Mouse (Mus musculus) heart, postnatal 10 days (tissue): ENCODE data around the gene Cfap54. TPM values are rescaled to one million over a fixed set of nuclear protein-coding genes. Genes with fewer than 3 reads are reported as not detected.
A peak's percentile ranks its signal among the peaks of the same experiment; 100 is the strongest.

ENCODE experiments used
- DNase-seq, 2 experiments: peaks; one replicate each; pipeline ENCODE4 v3.0.0; 2021
- intact Hi-C: fragments of 180-260 bp; cut with DNase I; formaldehyde crosslinking; loops from one replicate; pipeline ENCODE4 v1.15.1; 2025
- total RNA-seq, 2 experiments: library from RNA; stranded (reverse); gene quantifications; 2 replicates each; pipeline ENCODE4 v1.2.3; 2021

Gene Cfap54
- total RNA-seq, 2 experiments from 2014 or later = 1.3 to 1.4 TPM

DNA sequence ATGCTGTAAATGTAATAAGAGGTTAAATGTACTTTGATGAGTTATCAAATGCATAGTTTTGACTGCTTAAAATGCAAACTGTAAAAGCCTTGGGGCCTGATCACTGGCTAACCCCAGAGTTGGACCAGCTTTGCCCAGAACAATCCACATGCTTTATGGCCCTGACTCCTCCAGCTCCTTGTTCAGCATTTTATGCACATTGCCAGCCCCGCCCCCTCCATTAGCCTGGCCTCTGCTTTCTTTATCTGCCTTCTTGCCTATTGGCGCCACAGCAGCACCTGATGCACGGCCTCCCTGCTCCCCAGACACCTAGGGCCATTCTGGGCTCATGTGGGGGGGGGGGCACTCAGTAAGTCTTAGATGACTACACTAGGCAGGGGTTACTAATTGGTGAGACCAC lies 17.8 kb downstream of the Cfap54 start:
- intact Hi-C loops = loop anchor here (10.0 kb wide), 2 partner anchors 221 to 411 kb away; no protein-coding TSS in a partner anchor
- DNase-seq = no peak

DNA sequence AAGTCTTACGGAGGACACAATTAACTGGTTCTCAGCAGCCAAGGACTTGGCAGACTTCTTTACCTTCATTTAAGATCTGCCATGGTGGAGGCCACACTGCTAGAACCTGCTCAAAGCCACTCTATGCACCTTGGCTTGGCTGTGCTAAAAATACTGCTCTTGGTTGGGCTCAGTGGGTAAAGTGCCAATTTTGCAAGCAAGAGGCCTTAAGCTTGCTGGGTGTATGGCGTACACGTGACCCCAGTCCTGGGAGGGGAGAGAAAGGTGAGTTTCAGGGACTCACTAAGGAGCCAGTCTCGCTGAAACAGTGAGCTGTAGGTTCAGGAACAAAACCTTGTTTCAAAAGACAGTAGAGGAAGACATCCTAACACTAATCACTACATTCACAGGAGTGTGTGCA lies 19.0 kb downstream of the Cfap54 start:
- intact Hi-C loops = loop anchor here (10.0 kb wide), 2 partner anchors 222 to 412 kb away; no protein-coding TSS in a partner anchor
- DNase-seq = peak; percentile 34 to 44

DNA sequence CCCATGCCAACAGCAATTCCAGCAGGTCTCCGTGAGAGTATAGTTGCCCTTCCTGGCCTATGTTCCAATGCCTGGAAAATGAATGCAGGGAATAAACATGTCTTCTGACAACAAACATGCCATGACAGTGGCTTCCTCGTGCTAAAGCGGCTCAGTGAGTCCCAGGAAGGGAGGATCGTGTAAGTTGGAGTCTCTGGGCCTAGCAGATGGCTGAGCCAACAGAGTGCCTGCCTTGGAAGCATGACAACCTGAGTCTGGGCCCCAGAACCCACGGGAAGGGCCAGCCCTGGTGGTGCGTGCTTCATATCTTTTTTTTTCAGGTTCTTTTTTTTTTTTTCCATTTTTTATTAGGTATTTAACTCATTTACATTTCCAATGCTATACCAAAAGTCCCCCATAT lies 27.6 kb downstream of the Cfap54 start:
- intact Hi-C loops = loop anchor here (10.0 kb wide), 1 partner anchor 371 kb away; no protein-coding TSS in a partner anchor
- no peak for DNase-seq

DNA sequence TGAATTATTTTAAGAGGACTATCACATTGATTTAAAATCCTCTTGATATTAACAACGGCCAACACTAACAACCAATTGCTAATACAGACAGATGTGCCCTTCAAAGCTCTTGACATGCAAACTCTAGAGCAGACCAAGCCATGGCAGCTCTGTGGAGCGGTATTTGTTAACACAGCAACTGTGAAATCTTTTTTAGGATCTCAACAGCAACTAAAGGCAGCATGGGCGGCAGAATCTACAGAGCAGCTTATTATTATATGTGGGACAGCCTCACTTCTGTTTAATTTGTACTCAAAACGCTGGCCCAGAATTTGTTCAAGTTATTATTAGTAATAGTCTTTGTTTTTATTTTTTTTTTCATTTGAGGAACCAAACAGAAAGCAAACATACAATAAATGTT lies 28.1 kb downstream of the Cfap54 start:
- no peak for DNase-seq
- intact Hi-C loops = loop anchor here (10.0 kb wide), 1 partner anchor 371 kb away; no protein-coding TSS in a partner anchor

DNA sequence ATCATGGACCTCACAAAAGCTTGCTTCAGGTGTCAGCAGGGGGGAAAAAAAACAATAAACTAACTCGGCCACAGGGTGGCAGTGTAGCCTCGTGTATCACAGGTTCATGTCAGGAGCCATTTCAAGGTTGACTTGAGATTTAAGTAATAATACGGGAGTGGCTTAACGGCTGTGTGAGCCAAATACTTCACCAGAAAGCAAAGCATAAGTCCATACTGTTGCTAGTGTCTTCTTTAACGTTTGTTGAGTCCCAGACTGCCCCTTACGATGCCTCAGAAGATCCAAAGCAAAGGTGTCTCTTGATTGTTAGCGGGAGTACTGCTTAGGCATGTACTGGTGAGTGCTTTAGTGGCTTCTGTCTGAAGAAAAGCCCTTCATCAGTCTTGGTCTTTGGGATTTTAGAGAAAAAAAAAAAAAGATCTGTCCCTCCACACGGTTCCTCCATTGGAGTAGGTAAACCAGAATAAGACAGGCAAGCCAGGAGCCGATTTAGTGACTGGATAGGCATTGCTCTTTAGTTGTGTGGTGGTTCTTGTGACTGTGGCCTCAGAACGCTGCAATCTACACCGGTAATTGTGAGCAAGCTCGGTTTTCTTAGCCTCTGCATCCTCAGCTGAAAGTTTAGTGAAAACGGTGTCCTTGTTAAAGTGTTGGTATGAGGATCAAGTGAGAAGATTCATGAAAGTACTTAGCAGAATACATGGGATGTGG lies 30.2 kb downstream of the Cfap54 start:
- peak; percentile 83 to 90 for DNase-seq
- intact Hi-C loops = loop anchor here (10.0 kb wide), 1 partner anchor 374 kb away; no protein-coding TSS in a partner anchor

DNA sequence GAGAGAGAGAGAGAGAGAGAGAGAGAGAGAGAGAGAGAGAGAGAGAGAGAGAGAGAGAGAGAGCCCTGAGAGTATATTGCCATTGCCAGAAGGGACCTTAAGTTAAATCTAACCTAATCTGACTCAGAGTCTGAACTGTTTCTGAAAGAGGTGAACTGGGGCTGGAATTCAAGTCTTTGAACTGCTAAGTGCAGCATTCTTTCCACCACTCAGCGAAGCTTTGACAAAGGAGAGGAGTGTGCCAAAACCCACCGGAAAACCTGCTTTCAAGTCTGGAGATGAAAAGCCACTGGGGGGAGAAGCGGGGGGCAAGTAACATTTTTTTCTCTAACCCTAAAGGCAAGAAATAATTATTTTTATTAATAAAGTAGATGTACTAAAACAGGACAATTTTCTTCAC lies 30.8 kb downstream of the Cfap54 start:
- DNase-seq = no peak
- intact Hi-C loops = loop anchor here (10.0 kb wide), 1 partner anchor 374 kb away; no protein-coding TSS in a partner anchor

DNA sequence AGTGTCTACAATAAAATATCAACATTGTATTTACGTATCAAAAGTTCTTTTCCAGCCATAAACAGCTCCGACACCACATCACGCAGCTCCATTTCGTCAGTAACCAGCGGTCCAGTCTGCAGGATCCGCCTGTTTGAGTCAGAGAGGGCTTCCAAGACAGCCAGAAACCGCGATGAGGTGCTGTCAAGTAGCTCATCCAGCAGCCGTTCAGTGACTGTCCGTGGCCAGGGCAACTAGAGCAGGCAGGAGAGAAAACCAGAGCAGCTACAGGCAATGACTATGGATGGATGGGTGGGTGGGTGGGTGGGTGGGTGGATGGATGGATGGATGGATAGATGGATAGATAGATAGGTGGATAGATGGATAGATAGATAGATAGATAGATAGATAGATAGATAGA lies 38.2 kb downstream of the Cfap54 start:
- no peak for DNase-seq
- intact Hi-C loops = loop anchor here (10.0 kb wide), 1 partner anchor 502 kb away; the partner anchor contains the start of genes Amdhd1 and Ccdc38

DNA sequence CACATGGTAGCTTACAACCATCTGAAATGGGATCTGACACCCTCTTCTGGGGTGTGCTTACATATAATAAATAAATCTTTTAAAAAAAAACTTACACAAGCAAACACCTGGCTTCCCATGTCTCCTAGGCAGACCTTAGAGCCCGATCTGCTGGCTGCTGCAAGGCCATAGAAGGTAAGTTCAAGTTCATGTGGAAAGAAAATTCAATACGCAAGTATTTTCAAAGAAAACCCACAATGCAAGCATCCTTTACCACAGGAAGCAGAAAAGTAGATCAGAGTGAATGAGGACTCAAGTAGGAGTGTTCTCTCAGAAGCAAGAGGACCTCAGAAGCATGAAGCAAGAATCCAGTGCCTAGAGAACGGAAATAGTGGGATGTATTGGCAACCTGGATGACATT lies 39.6 kb downstream of the Cfap54 start:
- intact Hi-C loops = loop anchor here (10.0 kb wide), 1 partner anchor 503 kb away; the partner anchor contains the start of genes Amdhd1 and Ccdc38
- DNase-seq = no peak

DNA sequence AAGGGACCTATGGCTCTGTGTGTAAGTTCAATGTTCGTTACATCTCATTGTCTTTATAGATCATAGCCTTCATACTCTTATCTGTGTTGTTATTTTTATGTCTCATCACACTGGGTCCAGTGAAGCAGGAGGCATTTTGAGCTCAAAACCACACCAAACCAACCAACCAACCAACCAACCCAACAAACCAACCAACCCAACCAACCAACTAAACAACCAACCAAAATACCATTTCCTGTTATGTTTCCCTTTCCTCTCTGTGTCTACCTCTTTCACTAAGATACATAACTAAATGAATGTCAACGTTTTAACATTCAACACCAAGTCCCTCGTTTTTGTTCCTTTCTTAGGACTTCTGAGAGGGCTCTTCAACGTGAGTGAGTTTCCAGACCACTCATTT lies 40.0 kb downstream of the Cfap54 start:
- intact Hi-C loops = loop anchor here (10.0 kb wide), 1 partner anchor 503 kb away; the partner anchor contains the start of genes Amdhd1 and Ccdc38
- DNase-seq = no peak

DNA sequence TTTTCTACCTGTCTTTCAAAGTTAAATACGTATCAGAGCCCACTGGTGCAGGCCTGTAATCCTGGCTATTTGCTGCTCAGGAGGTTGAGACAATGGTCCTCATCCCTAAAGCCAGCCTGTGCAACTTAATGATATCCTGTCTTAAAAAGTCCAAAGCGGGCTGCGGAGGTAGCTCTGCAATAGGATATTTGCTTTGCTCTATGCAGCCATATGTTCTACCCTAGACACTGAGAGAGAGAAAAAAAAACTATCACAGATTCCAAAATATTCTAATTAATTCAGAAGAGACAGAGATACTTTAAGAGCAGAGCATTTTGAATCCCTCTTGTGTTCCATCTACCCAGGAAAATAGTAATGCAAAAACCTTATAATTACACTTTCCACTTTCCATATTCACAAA lies 44.9 kb downstream of the Cfap54 start:
- intact Hi-C loops = no loop called here
- DNase-seq = no peak

DNA sequence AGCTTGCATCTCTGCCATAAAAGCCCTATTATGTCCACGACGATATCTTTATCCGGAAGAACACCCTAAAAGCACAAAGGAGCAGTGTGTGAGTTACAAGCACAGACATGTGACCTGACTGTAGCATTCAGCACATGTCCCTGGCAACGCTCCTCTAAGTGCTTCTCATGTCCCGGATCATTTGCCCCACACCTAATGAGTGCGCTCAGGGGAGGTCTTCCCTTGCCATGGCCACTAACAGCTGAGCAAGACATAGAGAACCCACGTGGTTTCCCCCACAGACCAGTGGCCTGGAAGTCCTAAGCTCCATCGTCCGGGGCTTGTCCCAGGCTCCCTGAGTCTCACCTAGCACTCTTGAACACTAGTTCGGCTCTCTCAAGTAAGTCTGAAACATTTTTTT lies 45.9 kb downstream of the Cfap54 start:
- DNase-seq = no peak

DNA sequence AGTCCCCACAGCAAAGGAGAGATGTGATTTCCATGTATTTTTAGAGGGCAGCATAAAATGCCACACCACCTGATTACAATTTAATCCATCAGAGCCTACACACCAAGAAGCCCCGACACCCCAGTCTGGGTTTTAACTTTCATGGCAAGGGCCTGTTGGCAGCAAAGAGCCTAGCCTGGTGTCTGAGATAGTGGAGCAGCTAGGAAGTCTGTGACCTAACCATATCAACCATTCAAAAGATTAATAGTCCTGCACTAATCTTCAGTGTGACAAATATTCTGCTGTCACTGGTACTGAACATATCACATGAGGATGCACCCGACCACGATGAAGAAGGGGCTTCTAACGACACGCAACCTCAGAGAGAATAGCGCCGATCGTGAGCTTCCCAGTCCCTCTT lies 58.1 kb downstream of the Cfap54 start:
- intact Hi-C loops = no loop called here
- no peak for DNase-seq

More for the DNA sequence above, 45.9 kb downstream of the Cfap54 start:
- intact Hi-C loops = no loop called here

DNA sequence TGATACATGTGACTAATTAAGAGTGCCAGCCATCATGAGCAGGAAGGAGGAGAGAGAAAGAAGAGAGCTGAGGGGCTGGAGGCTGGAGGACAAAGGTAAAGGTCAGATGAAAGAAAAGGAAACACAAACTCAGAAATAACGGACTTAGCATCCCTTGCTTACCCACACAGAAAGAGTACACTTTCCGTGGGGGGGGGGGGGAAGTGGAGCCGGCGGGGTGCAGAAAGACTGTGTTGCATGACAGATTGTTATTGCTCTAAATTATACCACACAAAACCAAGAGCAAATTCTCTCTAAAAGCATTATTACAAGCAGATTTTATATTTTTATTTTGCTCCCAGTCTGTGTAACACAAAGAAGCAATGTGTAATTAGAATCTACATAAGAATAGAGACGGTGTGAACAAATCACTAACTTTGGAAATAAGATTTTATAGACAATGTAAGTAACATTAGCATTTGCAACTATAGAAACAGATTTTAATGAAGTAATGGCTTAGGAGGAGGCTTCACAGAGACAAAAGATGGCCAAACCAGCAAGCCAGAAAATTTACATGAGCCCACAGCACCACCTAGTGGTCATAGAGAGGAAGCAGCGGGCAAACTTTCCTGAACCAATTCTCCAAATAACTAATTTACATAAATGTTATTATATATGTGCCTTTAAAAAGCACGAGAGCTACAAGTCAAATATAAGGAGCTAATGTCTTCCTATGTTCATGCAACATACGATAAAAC lies 67.2 kb downstream of the Cfap54 start:
- intact Hi-C loops = loop anchor here (1.0 to 10.0 kb wide), 4 partner anchors 292 to 1743 kb away; partner anchors contain the start of gene Nedd1
- peak; percentile 53 to 76 for DNase-seq

DNA sequence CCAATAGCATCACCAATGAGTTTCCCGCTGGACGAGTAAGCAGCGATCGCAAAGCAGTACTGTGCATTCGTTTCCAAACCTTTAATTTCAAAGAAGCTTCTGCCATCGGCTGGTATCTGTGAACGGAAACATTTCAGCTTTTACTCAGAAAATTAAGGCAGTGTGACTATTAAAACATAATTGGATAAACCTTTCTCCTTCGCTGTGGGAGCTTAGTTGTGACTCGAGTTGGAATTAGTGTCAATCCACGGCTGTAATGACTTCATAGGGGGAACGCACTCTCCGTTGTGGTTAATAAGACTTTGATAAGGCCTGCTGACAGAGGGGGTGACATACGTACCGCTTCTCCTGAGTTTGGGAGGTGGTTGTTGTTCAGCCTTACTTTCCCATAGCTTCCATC lies 70.3 kb downstream of the Cfap54 start:
- no peak for DNase-seq
- intact Hi-C loops = loop anchor here (5.0 to 10.0 kb wide), 2 partner anchors 289 to 1466 kb away; partner anchors contain the start of gene Nedd1

DNA sequence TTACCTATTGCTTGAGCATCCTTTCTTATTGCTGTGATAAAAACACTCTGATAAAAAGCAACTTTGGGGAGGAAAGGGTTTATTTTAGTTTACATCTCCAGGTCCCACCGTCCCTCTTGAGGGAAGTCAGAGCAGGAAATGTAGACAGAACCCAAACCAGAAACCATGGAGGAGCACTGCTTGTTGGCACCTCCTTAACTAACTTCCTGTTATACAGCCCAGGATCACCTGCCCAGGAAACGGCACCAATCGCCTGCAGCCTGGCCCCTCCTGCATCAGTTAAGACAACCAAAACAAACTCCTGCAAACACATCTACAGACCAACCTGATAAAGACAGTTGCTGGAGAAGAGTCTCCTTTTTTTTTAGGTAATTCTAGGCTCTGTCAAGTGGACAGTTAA lies 74.4 kb downstream of the Cfap54 start:
- intact Hi-C loops = no loop called here

DNA sequence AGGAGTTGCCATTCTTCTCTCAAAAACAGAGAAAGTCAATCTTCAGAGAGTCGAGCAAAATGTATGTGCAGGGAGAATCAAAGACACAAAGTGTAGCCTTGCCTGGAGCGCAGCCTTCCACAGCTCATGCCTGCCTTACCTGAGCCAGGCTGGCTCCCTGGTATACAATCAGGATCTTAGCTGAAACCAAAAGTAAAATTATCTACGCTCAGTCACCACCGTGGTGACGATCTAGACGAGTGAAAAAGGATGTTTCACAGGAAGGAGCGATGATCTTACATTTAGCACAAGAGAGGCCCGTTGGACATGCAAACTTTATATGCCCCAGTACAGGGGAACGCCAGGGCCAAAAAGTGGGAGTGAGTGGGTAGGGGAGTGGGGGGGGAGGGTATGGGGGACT lies 75.0 kb downstream of the Cfap54 start:
- no peak for DNase-seq
- intact Hi-C loops = no loop called here

More for the DNA sequence above, 74.4 kb downstream of the Cfap54 start:
- no peak for DNase-seq

DNA sequence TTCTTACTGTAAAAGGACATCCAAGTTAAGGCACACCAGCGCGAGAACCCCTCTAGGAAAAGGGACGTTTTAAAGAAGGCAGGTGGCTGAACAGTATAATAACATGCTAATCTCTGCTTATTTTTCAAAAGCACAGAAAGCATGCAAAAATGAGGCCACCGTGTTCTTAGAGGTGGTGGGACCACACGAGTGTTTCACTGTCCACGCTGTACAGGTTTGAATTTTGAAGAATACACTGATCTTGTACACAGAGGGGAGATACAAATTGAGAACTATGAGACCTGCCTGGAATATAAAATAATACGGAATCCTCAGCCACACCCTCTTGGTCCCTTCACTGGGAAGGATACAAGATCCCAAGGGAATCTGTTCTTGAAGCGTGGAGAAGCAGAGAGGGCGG lies 82.9 kb downstream of the Cfap54 start:
- DNase-seq = no peak
- intact Hi-C loops = no loop called here

DNA sequence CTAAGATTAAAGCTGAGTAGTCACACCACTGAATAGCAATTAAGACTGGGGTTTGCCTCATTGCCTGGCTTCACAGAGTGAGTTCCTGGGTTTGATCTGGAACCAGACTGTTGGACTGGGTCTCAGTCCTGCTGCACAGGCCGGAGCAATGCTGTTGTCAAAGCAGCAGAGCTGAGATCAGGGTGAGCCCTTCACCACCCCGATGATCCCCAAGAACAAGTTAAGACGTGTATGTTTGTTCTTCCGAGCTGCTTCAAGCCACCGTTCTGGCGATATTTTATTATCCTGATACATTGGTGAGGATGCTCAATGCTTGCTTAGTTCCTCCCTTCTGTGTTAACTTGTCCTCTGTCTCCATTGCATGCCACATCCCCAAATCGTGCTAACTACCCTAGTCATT lies 86.2 kb downstream of the Cfap54 start:
- no peak for DNase-seq
- intact Hi-C loops = no loop called here

DNA sequence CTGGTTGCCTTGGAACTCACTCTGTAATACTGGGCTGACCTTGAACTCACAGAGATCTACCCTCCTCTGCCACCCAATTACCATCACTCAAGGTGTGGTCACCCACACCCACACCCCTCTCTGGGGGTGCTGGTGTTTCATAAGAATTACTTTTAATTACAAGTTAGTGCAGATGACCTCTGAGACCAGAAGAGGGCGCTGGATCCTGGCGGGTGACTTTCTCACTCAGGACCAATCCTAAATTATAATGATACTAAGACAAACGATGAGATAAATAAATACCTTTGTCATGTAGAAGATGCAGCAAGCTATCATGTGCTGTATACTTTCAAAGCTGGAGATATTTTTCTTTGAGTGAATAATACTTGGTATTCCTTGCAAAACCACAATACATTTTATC lies 87.1 kb downstream of the Cfap54 start:
- intact Hi-C loops = no loop called here
- no peak for DNase-seq

DNA sequence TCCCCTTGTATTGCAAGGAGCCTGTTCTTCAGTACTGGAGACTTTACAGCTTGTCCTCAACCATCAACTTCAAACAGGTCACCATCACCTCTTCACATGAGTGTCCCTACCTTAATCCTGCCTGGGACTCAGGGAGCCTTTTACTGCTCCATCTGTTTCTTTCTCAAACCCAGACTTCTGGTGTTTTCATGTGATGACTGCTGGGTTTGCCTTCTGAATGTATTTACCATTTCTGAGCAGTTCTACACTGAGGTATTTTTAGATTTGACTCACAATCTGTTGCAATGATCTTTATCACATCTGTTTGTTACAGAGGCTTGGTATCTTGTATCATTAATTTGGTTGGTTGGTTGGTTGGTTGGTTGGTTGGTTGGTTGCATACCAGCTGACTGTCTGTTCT lies 88.9 kb downstream of the Cfap54 start:
- DNase-seq = no peak
- intact Hi-C loops = no loop called here

DNA sequence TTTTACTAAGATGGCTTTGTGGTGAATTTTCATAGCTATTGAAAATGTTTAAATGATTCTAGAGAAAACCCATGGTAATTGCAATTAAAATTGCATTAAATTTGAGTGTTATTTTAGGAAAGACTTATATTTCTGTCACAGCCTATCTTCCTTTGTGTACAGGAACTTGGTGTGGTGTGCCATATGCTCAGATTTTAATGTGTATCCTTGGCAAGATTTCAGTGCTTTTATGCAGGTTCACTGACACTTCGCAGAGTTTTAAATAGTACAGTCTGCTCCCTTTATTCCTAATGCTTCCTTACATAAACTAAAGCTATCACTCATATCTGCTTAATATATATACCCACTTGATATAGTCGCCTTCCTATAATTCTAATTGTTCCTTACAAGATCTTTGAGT lies 90.8 kb downstream of the Cfap54 start:
- intact Hi-C loops = no loop called here
- DNase-seq = no peak
